Mouse (Mus musculus) T-helper 1 cell (primary cell): ENCODE measurements around the gene Elob.

Experiments used
- in situ Hi-C: fragments of 300-600 bp; cut with MboI, MseI; formaldehyde crosslinking; loops from one replicate; pipeline ENCODE4 v1.15.1; 2025; ENCODE audit warnings: high pct_unique_total_duplicates

Gene Elob

GRCm38 (mm10) chr17:23785561-23786471, 43.1 kb downstream of the Elob start, which contains the start of gene Flywch2:
Gene Flywch2, minus strand, starts transcription at chr17:23786081.
- in situ Hi-C loops = no loop called here

- in situ Hi-C loops = no loop called here
Observed at GRCm38 (mm10) chr17:23783352-23783751, 45.6 kb downstream of the Elob start.

GRCm38 (mm10) chr17:23778447-23778846, 50.5 kb downstream of the Elob start:
- in situ Hi-C loops = loop anchor here (5.0 to 10.0 kb wide), 2 partner anchors 46 to 74 kb away; partner anchors contain the start of gene Elob

- in situ Hi-C loops = loop anchor here (5.0 to 10.0 kb wide), 2 partner anchors 48 to 75 kb away; partner anchors contain the start of gene Elob
Observed at GRCm38 (mm10) chr17:23777141-23777540, 51.8 kb downstream of the Elob start.

GRCm38 (mm10) chr17:23776216-23776615, 52.7 kb downstream of the Elob start:
- in situ Hi-C loops = loop anchor here (5.0 to 10.0 kb wide), 2 partner anchors 49 to 76 kb away; partner anchors contain the start of gene Elob
